Mouse (Mus musculus) ovary, postnatal 14 days (tissue): ENCODE measurements around the gene Nfic.

ENCODE experiments used
- DNase-seq: peaks from one replicate; pipeline ENCODE4 v3.0.0; 2022; ENCODE audit warnings: low spot score

Nfic gene

GRCm38 (mm10) chr10:81485060-81485449, 29.6 kb upstream of the Nfic start:
- DNase-seq, result no peak

- no peak for DNase-seq
Observed at GRCm38 (mm10) chr10:81484441-81485059, 29.1 kb upstream of the Nfic start.

GRCm38 (mm10) chr10:81483983-81484382, 28.5 kb upstream of the Nfic start:
- no peak for DNase-seq

- peak; percentile 47 for DNase-seq
Observed at GRCm38 (mm10) chr10:81482533-81482889, 27.1 kb upstream of the Nfic start, which contains the start of gene Celf5. Celf5 (minus strand) TSS chr10:81482709.

- DNase-seq, result no peak
Observed at GRCm38 (mm10) chr10:81481605-81482532, 26.4 kb upstream of the Nfic start.

GRCm38 (mm10) chr10:81474461-81474860, 19.0 kb upstream of the Nfic start:
- DNase-seq, result no peak

- DNase-seq, result no peak
Observed at GRCm38 (mm10) chr10:81473003-81473451, 17.6 kb upstream of the Nfic start.

- DNase-seq, result no peak
Observed at GRCm38 (mm10) chr10:81472403-81473002, 17.1 kb upstream of the Nfic start.

GRCm38 (mm10) chr10:81470454-81470853, 15.0 kb upstream of the Nfic start:
- no peak for DNase-seq

GRCm38 (mm10) chr10:81469253-81469652, 13.8 kb upstream of the Nfic start:
- no peak for DNase-seq

GRCm38 (mm10) chr10:81467670-81468235, 12.3 kb upstream of the Nfic start:
- DNase-seq, result no peak

- no peak for DNase-seq
Observed at GRCm38 (mm10) chr10:81466881-81467280, 11.4 kb upstream of the Nfic start.

- DNase-seq, result no peak
Observed at GRCm38 (mm10) chr10:81466066-81466465, 10.6 kb upstream of the Nfic start.

GRCm38 (mm10) chr10:81465265-81465645, 9.8 kb upstream of the Nfic start:
- no peak for DNase-seq

GRCm38 (mm10) chr10:81464405-81465264, 9.2 kb upstream of the Nfic start:
- peak; percentile 26 for DNase-seq

- no peak for DNase-seq
Observed at GRCm38 (mm10) chr10:81463531-81463930, 8.1 kb upstream of the Nfic start.

- DNase-seq, result no peak
Observed at GRCm38 (mm10) chr10:81462917-81463316, 7.5 kb upstream of the Nfic start.

GRCm38 (mm10) chr10:81462415-81462804, 7.0 kb upstream of the Nfic start:
- DNase-seq, result no peak

- no peak for DNase-seq
Observed at GRCm38 (mm10) chr10:81461673-81462414, 6.4 kb upstream of the Nfic start.

GRCm38 (mm10) chr10:81460951-81461350, 5.5 kb upstream of the Nfic start:
- DNase-seq, result no peak

GRCm38 (mm10) chr10:81460471-81460870, 5.0 kb upstream of the Nfic start:
- no peak for DNase-seq
